Mouse (Mus musculus) limb, embryonic 14.5 days (tissue): ENCODE results near the gene Cldn10. TPM values are rescaled to one million over a fixed set of nuclear protein-coding genes. Genes with fewer than 3 reads are reported as not detected.
A peak's percentile ranks its signal among the peaks of the same experiment; 100 is the strongest.
"Not testable (repeated sequence)": the region's sequence is repeated elsewhere in the genome, so short reads cannot be mapped to it uniquely, and the experiment has no call there.

ENCODE experiments used
- ATAC-seq: fragments of 200-750 bp; cut with Nextera tagmentation; 2 replicates; pipeline ENCODE4 v1.8.0; 2017; ENCODE audit warnings: low read depth, moderate number of reproducible peaks, moderate TSS enrichment; ENCODE audit not compliant: low FRiP score
- DNase-seq: peaks from one replicate; pipeline ENCODE4 v3.0.0-alpha.2; 2015; ENCODE audit warnings: low spot score
- H3K27ac ChIP-seq: fragments of 300-500 bp; sonication (generic); replicated peaks from 2 replicates; pipeline ENCODE4 v1.5.1; 2014; ENCODE audit warnings: low read depth, mild to moderate bottlenecking, low read length, moderate library complexity, mixed read lengths
- H3K27me3 ChIP-seq: fragments of 300-500 bp; sonication (generic); 2 replicates; pipeline ENCODE4 v1.6.1; 2014; ENCODE audit warnings: low read length, mixed read lengths; ENCODE audit not compliant: control insufficient read depth, insufficient read depth
- H3K36me3 ChIP-seq: fragments of 300-500 bp; sonication (generic); 2 replicates; pipeline ENCODE4 v1.6.1; 2014; ENCODE audit warnings: mild to moderate bottlenecking, low read length, moderate library complexity, mixed read lengths; ENCODE audit not compliant: control insufficient read depth, insufficient read depth
- H3K4me1 ChIP-seq: fragments of 300-500 bp; sonication (generic); 2 replicates; pipeline ENCODE4 v1.6.1; 2014; ENCODE audit warnings: antibody characterized with exemption, low read length, mixed read lengths; ENCODE audit not compliant: control insufficient read depth, insufficient read depth
- H3K4me2 ChIP-seq: fragments of 300-500 bp; sonication (generic); replicated peaks from 2 replicates; pipeline ENCODE4 v1.6.1; 2014; ENCODE audit warnings: low read depth, mild to moderate bottlenecking, low read length, moderate library complexity; ENCODE audit not compliant: severe bottlenecking
- H3K4me3 ChIP-seq: fragments of 300-500 bp; sonication (generic); replicated peaks from 2 replicates; pipeline ENCODE4 v1.5.1; 2014; ENCODE audit warnings: low read length
- H3K9ac ChIP-seq: fragments of 300-500 bp; sonication (generic); 2 replicates; pipeline ENCODE4 v1.6.1; 2014; ENCODE audit warnings: mild to moderate bottlenecking, low read depth, low read length, moderate library complexity; ENCODE audit not compliant: severe bottlenecking
- H3K9me3 ChIP-seq: fragments of 300-500 bp; sonication (generic); 2 replicates; pipeline ENCODE4 v1.6.1; 2016; ENCODE audit warnings: low read length; ENCODE audit not compliant: control insufficient read depth
- POLR2A ChIP-seq: fragments of 200-500 bp; IDR thresholded peaks from 2 replicates; pipeline ENCODE4 v1.8.0; 2012; ENCODE audit warnings: inconsistent platforms, mild to moderate bottlenecking, moderate library complexity, borderline replicate concordance; ENCODE audit not compliant: insufficient read depth, insufficient read length; ENCODE audit errors: extremely low read depth
- WGBS: fragments of 180-500 bp; shearing (Covaris S2); extraction: QIAGEN DNeasy Blood & Tissue Kit; methylation state at CpG from one replicate; pipeline ENCODE4 v1.1.7; 2014; 5-methylcytosine and 5-hydroxymethylcytosine counted together
- polyA plus RNA-seq, 2 experiments: library from polyadenylated mRNA; depleted of rRNA in 1 of 2; stranded (reverse) in 1 of 2; unstranded in 1 of 2; fragments of >200 nt; fragmentation: Nextera tagmentation in 1 of 2; extraction: Ambion mirVana in 1 of 2; gene quantifications; 2 replicates each; pipeline versions ENCODE4 v1.2.1 to v1.2.3; 2012 to 2014

The Cldn10 gene
- polyA plus RNA-seq, 2 experiments = 0.65 to 1.4 TPM

DNA sequence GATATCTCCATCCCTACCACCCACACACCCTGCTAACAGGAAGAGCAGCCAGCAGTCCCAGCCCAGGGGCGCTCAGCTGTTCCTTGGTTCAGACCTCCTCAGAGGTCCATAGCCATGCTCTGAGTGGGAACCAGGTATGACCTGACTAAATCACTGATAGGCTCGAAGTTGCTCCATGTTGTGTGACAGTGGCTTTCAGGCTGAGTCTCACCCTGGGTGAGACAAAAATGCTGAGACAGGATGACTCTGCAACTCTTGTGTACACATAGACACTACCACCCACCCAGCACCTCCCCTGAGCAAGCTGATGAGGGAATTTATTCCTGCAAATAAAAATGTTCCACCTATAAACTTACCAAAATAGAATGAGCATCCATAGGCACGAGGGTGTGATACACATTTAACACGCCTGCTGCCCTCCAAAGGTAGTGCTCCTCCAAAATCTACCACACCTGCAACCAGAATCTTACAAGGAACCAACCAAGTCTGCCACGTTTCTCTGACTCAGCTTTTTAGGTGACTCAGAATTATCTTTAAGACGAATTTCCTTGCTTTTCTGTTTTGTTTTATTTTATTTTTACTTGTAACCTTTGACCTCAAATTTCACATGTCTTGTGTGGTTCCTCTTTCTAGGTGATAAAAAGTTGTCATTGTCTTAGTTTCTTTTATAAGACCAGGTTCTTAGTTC, 37.1 kb upstream of the Cldn10 start:
- no peak overlapping the region for H3K4me2 ChIP-seq
- H3K27ac ChIP-seq = no peak overlapping the region
- no peaks in the 10 kb centered on the region for H3K36me3 ChIP-seq
- H3K9ac ChIP-seq = no peak overlapping the region
- H3K9me3 ChIP-seq = no peaks in the 10 kb centered on the region
- 77% methylated on average over 6 of the region's 6 CpGs for WGBS
- H3K4me1 ChIP-seq = no peaks in the 10 kb centered on the region
- no peak for TF ChIP-seq POLR2A
- no peak for DNase-seq
- ATAC-seq = no peak
- H3K27me3 ChIP-seq = no peaks in the 10 kb centered on the region
- no peak overlapping the region for H3K4me3 ChIP-seq

DNA sequence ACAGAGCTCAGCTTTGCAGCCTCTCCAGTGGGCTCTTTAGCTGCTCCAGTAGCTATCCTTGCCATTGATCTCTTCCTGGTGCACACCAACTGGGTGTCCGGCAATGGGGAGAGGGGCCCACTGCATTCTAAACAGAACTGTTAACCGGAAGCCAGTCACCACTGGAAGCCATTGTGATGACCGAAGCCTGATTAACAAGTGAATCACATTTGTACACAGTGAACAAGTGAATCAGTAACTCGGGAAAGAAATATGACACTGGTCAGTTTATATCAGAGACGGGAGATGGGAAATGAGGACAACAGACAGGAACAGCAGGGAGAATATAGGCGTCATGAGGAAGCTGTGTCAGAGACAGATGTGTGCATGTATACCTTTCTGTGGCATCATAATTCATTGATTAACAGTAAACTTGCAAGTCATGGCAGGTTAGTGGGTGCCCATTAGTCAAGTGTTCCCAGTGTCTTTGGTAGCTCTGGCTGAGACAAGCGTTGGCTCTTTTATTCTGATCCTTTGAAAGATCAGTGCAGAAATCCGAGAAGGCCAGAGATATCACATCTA, 36.4 kb upstream of the Cldn10 start:
- DNase-seq (no peak), ATAC-seq (no peak)
- Histone ChIP-seq H3K9me3 (no peaks in the 10 kb centered on the region), H3K9ac (no peak overlapping the region), H3K4me1 (no peaks in the 10 kb centered on the region), H3K27me3 (no peaks in the 10 kb centered on the region), H3K36me3 (no peaks in the 10 kb centered on the region), H3K4me3 (no peak overlapping the region), H3K4me2 (no peak overlapping the region), H3K27ac (no peak overlapping the region)
- TF ChIP-seq POLR2A = no peak
- WGBS = 85% methylated on average over 8 of the region's 8 CpGs

- WGBS = 81% methylated on average over 4 of the region's 4 CpGs
- no peaks in the 10 kb centered on the region for H3K4me1 ChIP-seq
- H3K27ac ChIP-seq = no peak overlapping the region
- ATAC-seq (no peak), DNase-seq (no peak)
- no peaks in the 10 kb centered on the region for H3K36me3 ChIP-seq
- H3K4me3 ChIP-seq = no peak overlapping the region
- TF ChIP-seq POLR2A = no peak
- H3K27me3 ChIP-seq = no peaks in the 10 kb centered on the region
- no peak overlapping the region for H3K9ac ChIP-seq
- no peak overlapping the region for H3K4me2 ChIP-seq
- H3K9me3 ChIP-seq = no peaks in the 10 kb centered on the region
Observed at GRCm38 (mm10) chr14:118756015-118756414, 31.7 kb upstream of the Cldn10 start.

DNA sequence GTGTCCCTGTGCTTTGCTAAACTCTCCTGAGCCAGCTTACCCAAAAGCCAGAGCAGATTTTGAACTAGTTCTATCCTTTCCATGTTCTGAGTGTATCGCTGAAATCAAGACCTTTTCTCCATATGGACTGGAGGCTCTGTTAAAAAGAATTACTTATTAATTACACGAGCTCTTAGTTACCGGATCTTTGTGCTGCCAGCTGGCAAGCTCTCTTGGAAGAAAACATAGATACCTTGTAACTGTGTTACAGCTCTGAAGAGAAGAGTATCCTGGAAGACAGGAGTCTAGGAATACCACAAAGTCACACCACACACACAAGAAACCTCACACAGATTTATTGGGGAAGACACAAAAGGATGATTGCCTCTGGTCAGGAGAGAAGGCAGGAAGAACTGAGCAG, 31.1 kb upstream of the Cldn10 start:
- no peak overlapping the region for H3K4me2 ChIP-seq
- WGBS = 69% methylated on average over 3 of the region's 3 CpGs
- no peaks in the 10 kb centered on the region for H3K27me3 ChIP-seq
- no peak for TF ChIP-seq POLR2A
- no peaks in the 10 kb centered on the region for H3K36me3 ChIP-seq
- H3K4me3 ChIP-seq = no peak overlapping the region
- no peak for DNase-seq
- H3K9ac ChIP-seq = no peak overlapping the region
- H3K4me1 ChIP-seq = no peaks in the 10 kb centered on the region
- H3K27ac ChIP-seq = no peak overlapping the region
- no peaks in the 10 kb centered on the region for H3K9me3 ChIP-seq
- ATAC-seq = no peak

DNA sequence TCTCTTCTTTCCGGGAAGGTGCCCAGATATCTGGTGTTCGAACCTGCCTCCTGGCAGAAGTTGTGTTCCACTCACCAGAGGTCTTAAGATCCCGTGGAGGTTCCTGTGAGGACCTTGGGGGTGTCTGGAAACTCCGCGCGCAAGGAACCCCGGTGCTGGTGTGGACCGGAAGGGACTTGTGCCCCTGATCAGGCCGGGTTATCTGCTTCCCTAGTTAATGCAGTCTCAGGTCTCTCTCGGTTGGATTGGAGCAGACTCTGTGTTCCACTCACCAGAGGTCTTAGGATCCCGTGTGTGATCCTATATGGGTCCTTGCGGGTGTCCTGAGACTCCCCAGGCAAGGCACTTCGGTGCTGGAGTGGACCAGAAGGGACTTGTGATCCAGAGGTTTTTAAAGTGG, 24.3 kb upstream of the Cldn10 start:
- not testable (repeated sequence) for H3K9ac ChIP-seq, H3K4me2 ChIP-seq, H3K4me3 ChIP-seq, H3K27ac ChIP-seq, ATAC-seq, H3K9me3 ChIP-seq, H3K27me3 ChIP-seq, H3K4me1 ChIP-seq, DNase-seq, H3K36me3 ChIP-seq
- 93% methylated on average over 13 of the region's 13 CpGs for whole genome bisulfite sequencing

DNA sequence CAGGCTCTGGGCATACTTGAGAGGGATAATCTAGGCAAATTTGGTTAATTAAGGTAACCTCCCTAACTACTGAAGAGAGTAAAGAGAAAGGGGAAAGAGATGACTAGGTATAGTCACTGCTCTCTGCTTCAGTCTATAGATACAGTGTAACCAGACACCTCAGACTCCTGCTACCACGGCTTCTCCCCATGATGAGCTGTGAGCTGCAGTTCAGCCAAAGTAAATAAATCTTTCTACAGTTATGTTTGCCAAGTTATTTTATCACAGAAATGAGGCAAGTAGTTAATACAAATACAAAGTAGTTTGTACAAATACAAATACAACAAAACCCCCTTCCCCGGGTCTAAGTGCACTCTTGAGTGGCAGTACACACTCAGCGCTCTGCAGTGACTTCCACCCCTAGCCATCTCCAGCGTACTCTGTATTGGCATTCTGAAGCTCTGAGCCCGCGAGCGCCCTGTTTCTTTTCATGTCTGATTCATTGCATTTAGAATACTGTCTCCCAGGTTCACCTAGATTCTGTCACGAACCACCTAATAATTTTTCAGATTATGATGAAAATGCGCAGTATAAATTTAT, 23.7 kb upstream of the Cldn10 start:
- Histone ChIP-seq H3K27me3 (no peaks in the 10 kb centered on the region), H3K9me3 (no peaks in the 10 kb centered on the region), H3K36me3 (no peaks in the 10 kb centered on the region), H3K9ac (no peak overlapping the region), H3K4me1 (no peaks in the 10 kb centered on the region), H3K4me2 (no peak overlapping the region), H3K4me3 (no peak overlapping the region), H3K27ac (no peak overlapping the region)
- 81% methylated on average over 9 of the region's 9 CpGs for WGBS
- ATAC-seq (0 out of 2 replicates have a peak, but pooled peaks have one; percentile 23), DNase-seq (no peak)
- TF ChIP-seq POLR2A = no peak
